In genomic region chr7:118115533-118115876, GRCm38 (mm10) we compare ENCODE assay signal across 7 mouse cellular contexts. TPM values are rescaled to one million over a fixed set of nuclear protein-coding genes. Genes with fewer than 3 reads are reported as not detected.
DNase-seq lines count a peak whose midpoint lies in the region; TF ChIP-seq lines count a peak whose summit lies in the region.

No protein-coding gene starts in this region.

- TF ChIP-seq CTCF in lung, adult 2 months (IDR thresholded peaks at IDR 0.05; ENCODE audit: insufficient read depth, low read length) = no peak
- no peak for TF ChIP-seq CTCF in embryonic fibroblast, embryonic 13.5 days (IDR thresholded peaks at IDR 0.05; ENCODE audit: borderline replicate concordance, insufficient read depth, low read length)
- TF ChIP-seq CTCF in olfactory bulb, adult 2 months (IDR thresholded peaks at IDR 0.05; ENCODE audit: insufficient read depth, low read depth, low read length) = no peak

- WGBS in lung, adult 2 months = under 1% methylated on average over 20 of the region's 20 CpGs
- under 1% methylated on average over 20 of the region's 20 CpGs for WGBS in limb, embryonic 10.5 days
- under 1% methylated on average over 20 of the region's 20 CpGs for WGBS in olfactory bulb, adult 2 months

- H3K4me1 ChIP-seq in lung, adult 2 months (ENCODE audit: control insufficient read depth, insufficient read depth, low read length) = peaks cover 29% of the 10 kb centered on the region
- H3K4me1 ChIP-seq in embryonic fibroblast, embryonic 13.5 days (ENCODE audit: control insufficient read depth, insufficient read depth, low read length) = peaks cover 10% of the 10 kb centered on the region
- peaks cover 51% of the 10 kb centered on the region for H3K4me1 ChIP-seq in limb, embryonic 10.5 days
- H3K4me1 ChIP-seq in olfactory bulb, adult 2 months (ENCODE audit: control insufficient read depth, insufficient read depth, low read length) = peaks cover 7% of the 10 kb centered on the region

- no peak for DNase-seq in lung, adult 2 months
- DNase-seq in lung, postnatal 4 days = no peak
- no peak for DNase-seq in limb, embryonic 10.5 days (ENCODE audit: low spot score)
- DNase-seq in spleen, adult 12 weeks (ENCODE audit: low spot score) = no peak
- DNase-seq in cerebellum, adult 9-11 months = no peak

- peak overlapping the region; percentile 82 for H3K4me3 ChIP-seq in lung, adult 2 months (replicated peaks; ENCODE audit: extremely low read depth, low read depth, low read length)
- H3K4me3 ChIP-seq in embryonic fibroblast, embryonic 13.5 days (ENCODE audit: insufficient read depth, low read length) = peak overlapping the region; percentile 98
- H3K4me3 ChIP-seq in limb, embryonic 10.5 days = peak overlapping the region; percentile 98
- peak overlapping the region; percentile 91 for H3K4me3 ChIP-seq in olfactory bulb, adult 2 months (ENCODE audit: insufficient read depth, low read depth, low read length)

- no peak for TF ChIP-seq POLR2A in lung, adult 2 months (IDR thresholded peaks at IDR 0.05; ENCODE audit: borderline replicate concordance, extremely low read depth, low read depth, low read length)
- peak; percentile 36; the same call in 1 of the 2 replicates for TF ChIP-seq POLR2A in embryonic fibroblast, embryonic 13.5 days (IDR thresholded peaks at IDR 0.05; ENCODE audit: low read depth, low read length)
- TF ChIP-seq POLR2A in olfactory bulb, adult 2 months (IDR thresholded peaks at IDR 0.05; ENCODE audit: insufficient read depth, low read depth, low read length) = no peak

- no peaks in the 10 kb centered on the region for H3K9me3 ChIP-seq in limb, embryonic 10.5 days (replicated peaks)

- H3K27me3 ChIP-seq in limb, embryonic 10.5 days (ENCODE audit: low read depth, poor library complexity, severe bottlenecking) = no peaks in the 10 kb centered on the region

- peaks cover 74% of the 10 kb centered on the region for H3K36me3 ChIP-seq in limb, embryonic 10.5 days

- peak overlapping the region; percentile 64 for H3K27ac ChIP-seq in embryonic fibroblast, embryonic 13.5 days (ENCODE audit: insufficient read depth, low read length)
- peak overlapping the region; percentile 99 for H3K27ac ChIP-seq in limb, embryonic 10.5 days
- peak overlapping the region; percentile 63 for H3K27ac ChIP-seq in olfactory bulb, adult 2 months (ENCODE audit: insufficient read depth, low read depth, low read length)

RNA-seq across cellular contexts. Expression of gene Rps15a, which starts 0.5 kb away (rescaled TPM):
- 435 and 792 TPM in 2 replicates for polyA plus RNA-seq in lung, adult 2 months (2012; rRNA removed)
- 1,481 and 1,872 TPM in 2 replicates for polyA plus RNA-seq in embryonic fibroblast, embryonic 13.5 days (2011; ENCODE audit: insufficient read length, low read depth, missing spikeins)
- polyA plus RNA-seq in limb, embryonic 10.5 days (2016; fragmentation: Nextera tagmentation; extraction: Ambion mirVana) = 688 and 731 TPM in 2 replicates
- polyA plus RNA-seq in olfactory bulb, adult 2 months (2012; ENCODE audit: insufficient read depth, insufficient read length, low replicate concordance, missing spikeins) = 1,898 TPM in 1 of 2 replicates, not detected in the other

RNA-seq across cellular contexts. Expression of gene Arl6ip1, which starts 14.0 kb away (rescaled TPM):
- 58.1 and 110 TPM in 2 replicates for polyA plus RNA-seq in lung, adult 2 months (2012; rRNA removed)
- 132 and 159 TPM in 2 replicates for polyA plus RNA-seq in embryonic fibroblast, embryonic 13.5 days (2011; ENCODE audit: insufficient read length, low read depth, missing spikeins)
- 375 and 392 TPM in 2 replicates for polyA plus RNA-seq in limb, embryonic 10.5 days (2016; fragmentation: Nextera tagmentation; extraction: Ambion mirVana)
- 146 TPM in 1 of 2 replicates, not detected in the other for polyA plus RNA-seq in olfactory bulb, adult 2 months (2012; ENCODE audit: insufficient read depth, insufficient read length, low replicate concordance, missing spikeins)
